Mouse (Mus musculus): Measurements from ENCODE around the gene Ikzf1.

The Ikzf1 gene

DNA sequence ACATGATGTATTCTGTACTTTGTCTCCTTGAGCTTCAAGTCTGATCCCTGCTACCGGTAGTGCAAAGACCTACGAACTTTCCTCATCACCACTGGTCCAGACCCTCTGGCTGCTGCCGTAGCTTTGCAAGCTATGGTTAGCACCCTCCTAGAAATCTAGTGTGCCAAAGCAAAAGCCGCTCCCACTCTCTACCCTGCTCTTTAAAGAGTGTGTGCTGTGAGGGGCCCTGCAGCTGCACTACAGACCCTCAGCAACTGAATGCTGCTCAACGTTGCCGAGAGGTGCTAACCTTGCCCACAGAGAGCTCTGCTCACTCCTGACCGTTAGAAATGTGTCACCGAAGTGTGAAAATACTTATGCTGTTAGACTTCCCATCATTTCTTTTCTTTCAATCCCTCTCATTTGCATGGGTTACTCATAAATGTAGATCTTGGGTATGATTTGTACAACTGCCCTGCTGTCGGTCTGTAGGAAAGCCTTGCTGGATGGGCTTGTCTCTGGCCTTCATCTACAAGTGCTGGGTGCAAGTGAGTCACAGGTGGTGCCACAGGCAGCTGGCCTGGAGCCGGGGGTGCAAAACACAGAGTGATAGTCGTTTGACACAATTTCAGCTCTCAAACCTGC, 40.6 kb downstream of the Ikzf1 start:
- no peak for DNase-seq

DNA sequence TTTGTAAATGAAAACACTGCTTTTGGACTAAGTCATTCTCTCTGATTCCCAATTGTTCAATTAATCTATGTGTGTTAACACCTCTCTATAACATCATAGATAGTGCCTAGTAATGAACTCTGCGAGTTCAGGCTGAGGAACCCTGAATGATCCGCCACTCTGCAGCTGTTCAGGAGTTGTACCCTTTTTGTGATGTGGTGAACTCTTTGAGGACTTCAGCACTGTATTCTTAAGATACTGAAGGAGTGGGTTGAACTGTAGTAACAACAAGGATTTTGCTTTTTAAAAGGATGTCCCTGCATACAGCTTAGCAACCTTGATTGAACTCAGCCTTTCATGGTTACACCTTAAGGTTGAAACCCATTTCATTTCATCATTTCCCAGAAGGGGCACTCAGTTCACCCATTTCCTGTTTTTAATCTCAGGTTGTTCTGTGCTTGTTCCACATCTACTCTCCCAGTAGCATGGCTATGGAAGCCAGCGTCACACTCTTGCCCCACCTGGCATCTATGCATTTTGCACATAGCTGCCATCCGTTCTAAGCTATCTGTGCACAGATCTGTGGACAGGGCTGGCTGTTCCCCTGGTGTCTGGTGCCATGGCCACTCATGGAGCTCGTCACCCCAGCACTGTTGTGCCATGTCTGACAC, 41.2 kb downstream of the Ikzf1 start:
- DNase-seq, result no peak

DNA sequence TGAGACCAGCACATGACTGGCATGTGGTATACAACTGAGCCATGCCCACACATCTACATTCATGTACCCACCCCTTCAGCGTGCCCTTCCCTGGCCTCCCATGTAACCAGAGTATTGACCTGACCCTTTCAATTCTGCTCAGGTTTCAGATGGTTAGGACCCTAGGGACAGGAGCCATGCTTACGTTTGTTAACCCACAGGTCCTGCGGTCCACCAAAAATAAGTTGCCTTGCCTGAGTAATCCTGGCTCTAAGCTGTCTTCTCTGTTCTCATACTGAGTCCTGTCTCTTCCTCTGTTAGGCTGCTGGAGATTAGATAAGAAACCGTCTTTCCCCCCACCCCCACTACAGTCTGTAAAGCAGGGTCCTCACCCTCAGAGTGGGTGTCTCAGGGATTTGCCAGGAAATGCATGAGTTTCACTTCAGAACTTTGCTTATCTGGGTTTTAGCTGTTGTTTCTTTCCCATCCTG, 42.0 kb downstream of the Ikzf1 start:
- DNase-seq, result no peak

DNA sequence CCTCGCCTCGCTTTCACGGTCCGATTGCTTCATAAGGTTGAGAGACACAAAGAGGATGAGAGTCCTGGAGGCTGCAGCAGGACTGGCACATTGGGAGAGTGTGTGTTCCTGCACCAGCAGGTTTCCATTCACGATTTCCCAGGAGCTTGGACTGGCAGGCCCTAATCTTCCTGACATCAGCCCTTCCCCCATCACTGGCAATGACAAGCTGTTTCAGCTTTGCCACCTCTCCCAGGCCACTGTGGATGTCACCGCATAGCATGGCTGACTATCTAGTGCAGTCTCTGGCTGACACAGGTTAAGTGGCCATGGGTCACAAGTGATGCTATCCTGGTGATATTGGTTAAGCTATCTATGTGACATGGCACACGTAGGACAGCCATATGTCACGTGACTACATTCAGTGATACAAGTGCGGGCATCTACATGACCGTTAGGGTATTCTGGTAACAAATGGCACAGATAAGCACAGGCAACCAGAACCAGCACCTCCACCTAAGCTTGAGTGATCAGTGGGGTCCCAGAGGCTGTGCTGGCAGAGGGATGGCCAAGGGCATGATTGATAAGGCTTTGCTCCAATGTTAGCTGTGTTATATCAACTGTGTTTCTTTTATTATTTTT, 43.2 kb downstream of the Ikzf1 start:
- no peak for DNase-seq

DNA sequence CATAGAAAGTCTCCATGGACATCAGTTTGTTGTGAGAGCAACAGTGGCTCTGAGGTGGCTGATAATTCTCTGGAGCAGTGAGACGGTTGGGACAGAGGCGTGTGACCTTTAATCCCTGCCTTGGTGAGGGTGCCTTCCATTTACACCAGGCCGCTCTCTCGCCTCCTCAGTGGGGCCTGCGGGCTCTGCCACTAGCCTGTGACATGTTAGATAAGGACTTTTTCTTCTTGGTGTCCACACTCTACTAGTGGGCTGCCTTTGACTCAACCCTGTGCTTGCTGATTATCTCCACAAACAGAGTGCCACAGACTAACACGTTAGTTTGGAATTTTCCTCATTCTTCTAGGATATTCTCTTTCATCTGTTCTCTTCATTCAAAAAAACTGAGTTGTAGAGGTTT, 44.4 kb downstream of the Ikzf1 start:
- no peak for DNase-seq

DNA sequence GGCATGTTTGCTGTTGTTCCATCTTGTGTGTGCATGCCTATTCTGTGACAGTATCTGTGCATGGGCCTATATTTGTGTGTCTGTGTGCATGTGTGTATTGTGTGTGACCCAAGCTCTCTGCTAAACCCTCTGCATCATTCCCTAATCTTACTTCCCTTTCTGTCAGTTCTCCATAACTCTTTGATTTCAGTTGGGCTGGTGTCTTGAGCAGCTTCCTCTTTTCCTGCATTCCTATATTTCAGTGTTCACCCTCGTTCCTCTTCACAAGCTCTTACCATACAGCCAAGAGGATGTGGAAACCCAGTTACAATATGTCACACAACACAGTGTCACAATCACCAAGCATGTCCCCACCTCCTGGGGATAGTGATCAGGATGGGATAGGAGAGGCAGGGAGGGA, 45.3 kb downstream of the Ikzf1 start:
- DNase-seq, result no peak

DNA sequence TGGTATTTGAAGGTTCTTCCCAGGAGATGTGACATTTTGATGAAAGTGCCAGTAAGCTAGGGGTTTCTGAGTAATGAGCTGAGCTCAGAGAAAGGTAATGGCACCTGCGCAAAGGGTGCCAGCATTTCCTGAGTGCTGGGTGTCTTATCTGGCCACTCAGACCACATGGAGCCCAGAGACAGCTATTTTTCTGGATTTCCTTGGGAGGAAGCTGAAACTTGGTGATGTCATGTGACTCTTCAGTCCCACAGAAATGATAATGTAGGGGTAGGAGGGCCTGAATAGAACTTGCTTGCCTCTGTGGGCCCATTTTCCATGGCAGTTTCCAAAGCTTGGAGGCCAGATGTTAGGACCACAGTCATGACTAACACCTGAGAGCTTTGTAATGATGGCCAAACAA, 46.9 kb downstream of the Ikzf1 start:
- DNase-seq, result no peak

DNA sequence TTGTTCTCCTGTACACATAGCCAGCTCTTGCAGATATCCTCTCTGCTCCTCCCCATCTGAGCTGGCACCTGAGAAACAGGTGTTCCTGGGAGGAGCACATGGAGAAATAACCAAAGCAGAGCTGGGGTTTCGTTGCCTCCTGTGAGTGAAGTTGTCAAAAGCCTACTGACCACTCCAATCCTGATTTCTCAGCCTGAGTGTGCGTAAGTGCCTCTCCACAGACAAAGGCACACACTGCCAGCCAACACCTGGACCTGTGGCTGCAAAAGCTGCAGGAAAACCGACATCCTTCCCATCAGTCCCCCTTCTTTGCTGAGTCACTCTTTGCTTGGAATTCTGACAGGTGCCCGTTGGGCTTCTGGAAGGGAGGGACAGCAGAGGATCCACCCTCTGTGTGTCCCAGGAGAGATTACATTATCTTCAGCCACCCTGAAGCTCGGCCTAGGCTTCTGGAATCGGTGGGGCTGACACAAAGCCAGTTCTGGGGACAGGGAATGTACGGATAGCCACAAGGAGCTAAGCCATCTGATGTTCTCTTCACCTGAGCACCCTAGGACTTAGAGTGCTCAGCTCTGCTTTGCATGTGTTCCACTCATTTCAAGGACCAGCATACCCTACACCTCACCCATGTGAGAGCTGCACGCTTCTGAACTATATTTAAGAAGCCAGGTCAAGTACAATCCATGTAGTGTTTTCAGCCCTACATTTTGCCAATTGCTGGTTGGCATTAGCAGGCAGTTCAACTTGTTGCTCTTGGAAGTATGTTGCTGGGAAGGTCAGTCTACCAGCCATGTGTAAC, 48.4 kb downstream of the Ikzf1 start:
- no peak for DNase-seq

DNA sequence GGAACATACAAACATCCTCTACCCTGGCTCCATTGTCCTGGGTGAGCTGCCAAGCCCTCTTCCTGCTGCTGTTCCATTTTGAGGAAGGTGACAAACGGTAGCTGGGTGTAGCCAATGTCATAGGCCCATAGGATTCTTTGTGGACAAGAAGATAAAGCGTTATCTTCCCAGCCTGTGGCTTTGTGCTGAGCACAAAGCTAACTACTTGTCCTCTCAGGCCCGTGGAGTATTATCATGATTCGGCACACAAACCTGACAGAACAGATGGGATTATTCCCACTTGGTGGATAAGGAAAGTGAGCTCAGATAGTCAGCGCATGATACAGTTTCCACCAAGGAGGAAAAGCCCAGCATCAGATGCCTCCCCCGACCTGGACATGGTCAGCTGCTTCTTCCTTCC, 50.4 kb downstream of the Ikzf1 start:
- DNase-seq, result no peak

DNA sequence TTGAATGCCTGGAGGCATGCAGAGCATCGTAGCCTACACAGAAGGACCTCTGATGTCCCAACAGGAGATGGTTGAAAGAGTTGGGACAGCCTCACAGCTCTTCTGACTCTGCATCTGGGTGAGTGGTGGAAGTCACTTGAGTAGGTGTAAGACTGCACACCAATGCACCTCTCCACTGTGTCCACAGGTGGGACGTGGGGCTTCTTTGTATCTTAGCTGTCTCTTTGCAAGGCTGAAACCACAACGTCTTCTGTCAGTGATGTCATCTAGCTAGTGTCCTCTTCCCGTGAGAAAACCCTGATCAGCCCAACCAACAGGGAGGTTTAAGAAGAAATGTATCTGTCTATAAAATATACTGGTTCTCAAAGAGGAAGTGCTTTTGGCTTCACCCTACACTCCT, 52.1 kb downstream of the Ikzf1 start:
- no peak for DNase-seq

DNA sequence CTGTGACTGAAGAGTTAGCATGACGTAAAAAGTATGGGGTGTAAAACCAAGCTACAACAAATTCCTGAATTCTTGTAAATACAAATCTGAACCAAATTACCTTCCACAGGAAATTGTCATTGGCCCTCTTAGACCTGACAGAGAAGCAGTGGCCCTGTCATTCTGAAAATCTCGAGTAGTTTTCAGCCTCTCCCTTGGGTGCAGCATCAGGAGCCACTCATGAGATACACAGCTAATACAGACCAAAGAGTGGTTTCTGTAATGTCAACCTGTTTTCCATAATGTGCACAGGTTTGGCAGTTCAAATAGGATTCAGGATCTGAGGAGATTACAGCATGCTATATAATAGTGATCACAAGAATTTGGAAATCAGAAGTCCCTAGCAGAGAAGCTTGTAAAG, 52.8 kb downstream of the Ikzf1 start:
- no peak for DNase-seq

DNA sequence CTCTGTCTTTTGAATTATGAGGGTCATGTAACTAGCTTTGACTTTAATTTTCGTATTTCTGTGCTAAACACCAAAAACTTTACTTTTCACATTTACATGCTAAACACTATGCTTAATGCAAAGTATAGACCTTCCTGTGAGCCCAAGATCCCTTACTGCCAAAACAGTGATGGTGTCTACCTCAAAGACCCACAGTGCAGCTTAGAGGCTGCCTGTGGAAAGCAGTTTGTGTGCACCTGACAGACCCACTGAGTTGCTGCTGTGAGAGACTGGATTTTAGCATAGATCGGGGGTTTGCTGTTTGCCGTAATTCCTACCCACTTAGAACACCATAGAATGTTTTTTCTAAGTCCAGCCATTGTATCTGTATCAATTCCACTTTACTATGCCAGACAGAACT, 54.3 kb downstream of the Ikzf1 start:
- DNase-seq, result no peak

DNA sequence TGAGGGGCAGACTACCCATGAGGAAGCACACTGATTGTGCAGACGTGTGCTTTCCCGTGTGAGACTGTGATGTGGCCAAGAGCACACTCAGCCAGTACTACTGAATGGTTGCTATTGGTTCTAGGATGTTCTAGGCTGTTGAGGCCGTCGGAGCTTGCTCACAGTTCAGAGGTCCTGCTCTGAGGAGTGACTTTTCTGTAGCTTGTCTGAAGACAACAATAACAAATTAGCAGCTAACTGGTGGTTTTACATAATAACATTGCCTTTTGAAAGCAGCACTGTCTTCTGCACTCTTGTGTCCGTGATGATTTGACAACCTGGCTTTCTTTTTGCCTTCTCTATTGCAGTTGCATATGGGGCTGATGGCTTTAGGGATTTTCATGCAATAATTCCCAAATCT, 55.8 kb downstream of the Ikzf1 start:
- no peak for DNase-seq

DNA sequence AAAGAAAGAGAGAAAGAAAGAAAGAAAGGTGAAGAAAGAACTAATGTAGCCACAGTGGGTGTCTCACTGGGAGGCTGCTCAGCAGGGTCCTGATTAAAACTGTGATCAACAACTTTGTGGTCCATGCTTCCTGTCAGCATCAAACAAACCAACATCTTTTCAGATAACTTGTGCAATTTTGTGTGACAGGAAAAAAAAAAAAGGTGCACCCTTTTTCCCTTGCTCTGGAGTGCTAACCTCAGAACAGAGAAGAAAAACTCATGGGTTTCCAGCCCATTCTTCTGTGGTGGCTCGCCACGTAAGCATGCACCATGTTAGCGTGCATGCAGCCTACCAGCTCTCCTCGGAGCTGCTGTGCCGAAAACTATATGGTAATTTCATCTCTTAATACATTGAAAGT, 56.8 kb downstream of the Ikzf1 start:
- DNase-seq, result no peak

DNA sequence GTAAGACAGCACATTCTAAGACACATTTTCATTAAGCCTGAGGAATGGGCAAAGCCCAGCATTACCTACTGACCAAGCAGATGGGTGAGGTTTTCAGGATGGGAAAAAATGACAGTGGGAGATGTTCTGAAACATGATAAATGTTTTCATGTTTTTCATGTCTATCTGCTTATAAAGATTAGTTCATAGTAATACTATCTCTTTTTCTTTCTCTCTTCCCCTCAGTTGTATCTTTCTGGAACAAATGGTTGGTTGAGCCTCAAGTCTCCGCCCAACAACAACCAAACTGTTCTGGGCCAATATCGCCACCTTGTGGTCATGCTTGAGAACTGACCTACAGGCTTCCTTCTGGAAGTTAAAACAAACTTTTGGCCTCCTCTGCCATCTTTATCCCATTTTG, 57.8 kb downstream of the Ikzf1 start:
- no peak for DNase-seq

DNA sequence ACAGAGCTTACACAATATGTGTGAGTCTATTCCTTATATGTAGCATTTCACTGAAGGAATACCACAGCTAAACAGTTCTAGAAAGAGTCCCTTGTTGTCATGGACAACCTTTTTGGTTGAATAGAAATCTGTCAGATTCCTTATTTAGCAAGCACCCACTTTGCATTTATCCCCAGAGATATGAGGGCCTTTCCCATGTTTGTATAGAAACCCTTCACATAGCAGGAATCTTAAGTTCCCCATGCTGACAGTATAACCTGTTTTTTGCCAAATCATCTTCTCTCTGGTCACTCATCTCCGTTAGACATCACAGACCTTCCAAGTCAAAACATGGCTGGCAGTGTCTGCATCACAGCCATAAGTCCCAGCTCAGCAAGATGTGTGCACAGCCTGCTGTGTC, 59.4 kb downstream of the Ikzf1 start:
- DNase-seq, result no peak

DNA sequence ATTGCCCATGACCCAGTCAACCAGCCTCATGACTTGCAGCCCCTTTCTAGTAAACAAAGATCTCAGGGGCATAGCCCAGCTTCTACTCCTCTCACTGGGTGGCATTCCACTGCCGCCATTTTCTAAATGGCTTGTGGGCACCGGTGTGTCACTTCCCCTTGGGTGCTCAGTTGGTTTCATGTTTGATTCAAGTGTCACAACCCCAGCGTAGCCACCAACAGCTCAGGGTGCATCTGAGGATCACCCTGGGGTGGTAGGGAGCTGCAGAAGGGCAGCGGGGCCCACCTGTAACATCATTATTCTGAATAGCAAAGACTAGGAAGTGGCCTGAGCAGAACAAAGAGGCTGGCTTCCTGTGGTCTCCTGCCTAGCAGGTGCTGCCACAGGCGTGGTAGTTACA, 66.3 kb downstream of the Ikzf1 start:
- no peak for DNase-seq

DNA sequence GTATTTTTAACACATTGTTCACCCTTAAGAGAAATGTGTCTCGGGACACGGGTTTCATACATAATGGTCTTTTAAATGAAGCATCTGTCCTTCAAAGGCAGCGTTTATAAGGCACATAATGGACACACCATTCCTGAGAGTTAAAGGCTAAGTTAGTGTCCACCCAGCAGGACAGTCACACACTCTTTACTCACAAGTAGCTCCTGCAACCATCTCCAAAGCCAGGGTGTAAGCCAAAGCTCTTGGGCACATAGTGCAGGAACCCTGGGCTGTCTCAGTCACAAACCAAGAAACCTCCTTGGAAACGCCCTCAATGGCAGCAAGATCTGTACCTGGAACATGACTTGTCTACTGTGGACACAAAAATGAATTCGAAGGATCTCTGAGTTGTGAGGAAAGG, 68.1 kb downstream of the Ikzf1 start:
- DNase-seq, result no peak

DNA sequence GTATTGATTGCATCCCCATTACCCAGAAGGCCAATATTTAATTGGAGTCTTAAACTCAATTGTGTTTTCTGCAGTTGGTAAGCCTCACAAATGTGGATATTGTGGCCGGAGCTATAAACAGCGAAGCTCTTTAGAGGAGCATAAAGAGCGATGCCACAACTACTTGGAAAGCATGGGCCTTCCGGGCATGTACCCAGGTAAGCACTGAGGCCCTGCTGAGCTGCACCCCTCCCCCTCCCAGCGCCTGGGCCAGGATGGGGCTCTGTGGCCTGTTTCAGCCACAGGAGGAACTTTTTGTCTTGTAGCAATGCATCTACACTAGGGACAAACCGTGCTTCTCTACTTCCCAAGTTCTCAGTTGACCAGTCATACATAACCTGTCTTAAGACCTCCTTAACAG, 73.3 kb downstream of the Ikzf1 start:
- no peak for DNase-seq

DNA sequence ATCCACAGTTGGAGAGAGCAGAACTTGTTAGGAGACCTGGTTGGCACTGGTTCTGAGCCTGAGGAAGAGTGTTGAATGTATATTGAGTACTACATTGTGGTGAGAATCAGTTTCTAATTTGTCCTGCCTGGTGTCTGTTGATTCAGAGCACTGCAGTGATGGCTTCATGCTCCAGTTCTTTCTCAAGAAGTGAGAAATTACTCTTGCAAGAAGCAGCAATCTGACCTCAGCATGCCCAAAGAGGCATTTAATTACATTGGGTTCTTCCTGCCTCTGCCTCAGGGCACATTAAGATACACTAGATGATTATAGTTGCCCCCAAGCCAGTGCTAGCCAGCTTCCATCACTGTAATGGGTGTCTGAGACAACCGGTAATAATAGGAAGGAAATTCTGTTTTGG, 74.1 kb downstream of the Ikzf1 start:
- no peak for DNase-seq

DNA sequence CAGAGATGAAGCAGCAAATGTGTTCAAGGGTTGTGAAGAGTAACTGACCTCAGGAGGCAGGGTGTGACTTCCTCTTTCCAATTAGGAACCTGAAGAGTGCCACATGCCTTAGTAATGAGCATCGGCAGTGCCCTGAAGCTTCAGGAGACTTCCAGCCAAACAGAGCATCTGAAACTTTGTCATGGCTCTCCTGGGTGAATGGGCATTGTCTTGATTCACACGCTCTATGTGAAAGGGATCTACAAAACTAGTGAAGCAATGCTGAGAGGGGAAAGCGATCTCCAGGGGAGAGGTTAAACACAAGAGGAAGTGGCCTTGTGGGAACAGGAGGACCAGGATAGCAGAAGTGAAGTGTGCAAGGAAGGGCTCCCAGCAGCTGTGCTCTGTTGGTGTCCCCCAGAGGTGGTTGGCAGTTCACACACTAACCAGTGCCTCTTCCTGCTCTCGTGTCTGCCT, 78.4 kb downstream of the Ikzf1 start:
- DNase-seq, result no peak

DNA sequence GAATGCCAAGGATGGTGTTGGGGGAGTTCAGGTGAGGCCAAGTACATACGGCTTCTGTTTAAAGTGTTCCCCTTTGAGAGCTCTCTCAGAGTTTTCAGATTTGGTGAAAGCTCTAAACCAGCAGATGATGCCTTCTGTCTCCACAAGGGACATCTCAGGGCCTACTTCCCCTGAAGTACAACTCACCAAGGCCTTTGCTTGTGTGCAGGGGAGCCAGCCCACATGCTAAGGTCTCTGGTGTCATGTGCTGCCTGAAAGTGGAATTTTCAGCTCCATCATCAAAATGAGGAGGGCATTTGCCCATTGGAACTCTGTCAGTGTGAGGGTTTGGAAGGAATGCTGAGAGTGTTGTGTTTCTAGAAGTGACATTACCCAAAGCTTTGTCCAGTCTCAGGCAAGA, 80.6 kb downstream of the Ikzf1 start:
- no peak for DNase-seq

DNA sequence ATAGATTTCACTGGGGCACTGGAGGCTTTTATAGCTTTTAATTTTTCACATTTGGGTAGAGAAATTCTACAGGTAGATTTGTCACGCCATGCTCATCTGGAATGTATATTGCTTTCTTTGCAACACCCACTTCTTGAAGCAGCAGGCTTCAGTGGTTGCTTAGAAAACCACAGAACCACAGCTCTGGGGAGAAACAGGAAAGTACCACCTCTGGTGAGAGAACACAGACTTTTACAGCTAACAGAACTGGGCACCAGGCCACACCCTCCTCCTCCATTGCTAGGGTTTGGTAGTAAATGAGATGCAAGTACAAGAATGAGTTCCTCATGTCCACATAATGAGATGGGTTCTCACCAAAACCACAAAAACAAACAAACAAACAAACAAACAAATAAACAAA, 81.3 kb downstream of the Ikzf1 start:
- DNase-seq, result no peak

DNA sequence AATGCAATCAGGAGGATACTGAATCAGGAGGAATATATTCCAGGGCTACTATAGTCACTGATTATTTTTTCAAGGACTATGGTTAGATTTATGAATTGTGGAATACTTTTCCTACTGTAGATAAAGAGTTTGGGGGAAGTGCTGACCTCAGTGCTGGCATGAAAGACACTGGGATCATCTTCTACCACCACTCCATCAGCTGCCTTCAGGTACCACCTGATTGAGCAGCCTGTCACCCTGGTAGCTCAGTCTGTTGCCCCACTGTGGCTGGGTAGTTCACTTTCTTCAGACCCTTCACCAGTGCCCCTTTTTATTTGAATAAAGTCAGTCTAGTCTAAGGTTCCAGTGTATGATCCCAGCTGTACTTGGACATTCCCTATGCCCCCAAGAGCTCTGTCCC, 81.9 kb downstream of the Ikzf1 start:
- DNase-seq, result no peak

Measured in right cerebral cortex, adult 18-20 months (tissue).